Mouse (Mus musculus): ENCODE data around the gene Ldhb. TPM values are rescaled to one million over a fixed set of nuclear protein-coding genes. Genes with fewer than 3 reads are reported as not detected.

Gene Ldhb
- polyA plus RNA-seq, 1 experiment: 157 TPM

- no peak for TF ChIP-seq CTCF (IDR thresholded peaks at IDR 0.05; ENCODE audit: control insufficient read depth, insufficient read depth, insufficient replicate concordance, low read depth, low read length)
- TF ChIP-seq POLR2A (IDR thresholded peaks at IDR 0.05; ENCODE audit: control insufficient read depth, low read depth, low read length): no peak
- no peaks in the 10 kb centered on the region; the same call in 1 of the 2 replicates for H3K4me1 ChIP-seq (ENCODE audit: control insufficient read depth, insufficient read depth, low read length)
- H3K4me3 ChIP-seq (ENCODE audit: control insufficient read depth, low read depth, low read length): no peak overlapping the region
- H3K27me3 ChIP-seq (ENCODE audit: control insufficient read depth, insufficient read depth, low read length): no peaks in the 10 kb centered on the region
- no peaks in the 10 kb centered on the region for H3K36me3 ChIP-seq (ENCODE audit: control insufficient read depth, insufficient read depth, low read length)
- no peak overlapping the region for H3K27ac ChIP-seq (ENCODE audit: control insufficient read depth, insufficient read depth, low read depth, low read length)
Measured at GRCm38 (mm10) chr6:142514912-142515311, 7.2 kb upstream of the Ldhb start.

GRCm38 (mm10) chr6:142512902-142513301 is 5.1 kb upstream of the Ldhb start:
- Histone ChIP-seq H3K36me3 (ENCODE audit: control insufficient read depth, insufficient read depth, low read length) (no peaks in the 10 kb centered on the region), H3K27ac (ENCODE audit: control insufficient read depth, insufficient read depth, low read depth, low read length) (no peak overlapping the region)
- TF ChIP-seq POLR2A (IDR thresholded peaks at IDR 0.05; ENCODE audit: control insufficient read depth, low read depth, low read length) (no peak), CTCF (IDR thresholded peaks at IDR 0.05; ENCODE audit: control insufficient read depth, insufficient read depth, insufficient replicate concordance, low read depth, low read length) (no peak)

GRCm38 (mm10) chr6:142511516-142512135 is 3.9 kb upstream of the Ldhb start:
- no peak for TF ChIP-seq POLR2A (IDR thresholded peaks at IDR 0.05; ENCODE audit: control insufficient read depth, low read depth, low read length)
- no peak for TF ChIP-seq CTCF (IDR thresholded peaks at IDR 0.05; ENCODE audit: control insufficient read depth, insufficient read depth, insufficient replicate concordance, low read depth, low read length)
- H3K27me3 ChIP-seq (ENCODE audit: control insufficient read depth, insufficient read depth, low read length): no peaks in the 10 kb centered on the region
- peaks cover 5% of the 10 kb centered on the region for H3K4me1 ChIP-seq (ENCODE audit: control insufficient read depth, insufficient read depth, low read length)
- H3K4me3 ChIP-seq (ENCODE audit: control insufficient read depth, low read depth, low read length): no peak overlapping the region
- H3K27ac ChIP-seq (ENCODE audit: control insufficient read depth, insufficient read depth, low read depth, low read length): no peak overlapping the region
- no peaks in the 10 kb centered on the region for H3K36me3 ChIP-seq (ENCODE audit: control insufficient read depth, insufficient read depth, low read length)

More at GRCm38 (mm10) chr6:142512902-142513301, 5.1 kb upstream of the Ldhb start:
- no peak overlapping the region for H3K4me3 ChIP-seq (ENCODE audit: control insufficient read depth, low read depth, low read length)
- no peaks in the 10 kb centered on the region for H3K4me1 ChIP-seq (ENCODE audit: control insufficient read depth, insufficient read depth, low read length)
- H3K27me3 ChIP-seq (ENCODE audit: control insufficient read depth, insufficient read depth, low read length): no peaks in the 10 kb centered on the region

- no peak for TF ChIP-seq POLR2A (IDR thresholded peaks at IDR 0.05; ENCODE audit: control insufficient read depth, low read depth, low read length)
- TF ChIP-seq CTCF (IDR thresholded peaks at IDR 0.05; ENCODE audit: control insufficient read depth, insufficient read depth, insufficient replicate concordance, low read depth, low read length): no peak
- Histone ChIP-seq H3K36me3 (ENCODE audit: control insufficient read depth, insufficient read depth, low read length) (no peaks in the 10 kb centered on the region), H3K4me1 (ENCODE audit: control insufficient read depth, insufficient read depth, low read length) (peaks cover 5% of the 10 kb centered on the region), H3K27ac (ENCODE audit: control insufficient read depth, insufficient read depth, low read depth, low read length) (no peak overlapping the region), H3K4me3 (ENCODE audit: control insufficient read depth, low read depth, low read length) (no peak overlapping the region), H3K27me3 (ENCODE audit: control insufficient read depth, insufficient read depth, low read length) (no peaks in the 10 kb centered on the region)
Measured at GRCm38 (mm10) chr6:142508663-142509062, 906 bp upstream of the Ldhb start.

GRCm38 (mm10) chr6:142507033-142507784 is 548 bp downstream of the Ldhb start:
- TF ChIP-seq CTCF (IDR thresholded peaks at IDR 0.05; ENCODE audit: control insufficient read depth, insufficient read depth, insufficient replicate concordance, low read depth, low read length) (no peak), POLR2A (IDR thresholded peaks at IDR 0.05; ENCODE audit: control insufficient read depth, low read depth, low read length) (no peak)
- peak overlapping the region; percentile 88 for H3K4me3 ChIP-seq (ENCODE audit: control insufficient read depth, low read depth, low read length)
- H3K36me3 ChIP-seq (ENCODE audit: control insufficient read depth, insufficient read depth, low read length): no peaks in the 10 kb centered on the region
- no peaks in the 10 kb centered on the region for H3K27me3 ChIP-seq (ENCODE audit: control insufficient read depth, insufficient read depth, low read length)
- peaks cover 5% of the 10 kb centered on the region for H3K4me1 ChIP-seq (ENCODE audit: control insufficient read depth, insufficient read depth, low read length)
- H3K27ac ChIP-seq (ENCODE audit: control insufficient read depth, insufficient read depth, low read depth, low read length): peak overlapping the region; percentile 83

GRCm38 (mm10) chr6:142506338-142507032 is 1.3 kb downstream of the Ldhb start:
- Histone ChIP-seq H3K27me3 (ENCODE audit: control insufficient read depth, insufficient read depth, low read length) (no peaks in the 10 kb centered on the region), H3K36me3 (ENCODE audit: control insufficient read depth, insufficient read depth, low read length) (no peaks in the 10 kb centered on the region), H3K4me1 (ENCODE audit: control insufficient read depth, insufficient read depth, low read length) (peaks cover 5% of the 10 kb centered on the region), H3K4me3 (ENCODE audit: control insufficient read depth, low read depth, low read length) (peak overlapping the region; percentile 88), H3K27ac (ENCODE audit: control insufficient read depth, insufficient read depth, low read depth, low read length) (no peak overlapping the region; the same call in 1 of the 2 replicates)
- TF ChIP-seq POLR2A (IDR thresholded peaks at IDR 0.05; ENCODE audit: control insufficient read depth, low read depth, low read length) (no peak), CTCF (IDR thresholded peaks at IDR 0.05; ENCODE audit: control insufficient read depth, insufficient read depth, insufficient replicate concordance, low read depth, low read length) (no peak)

- TF ChIP-seq POLR2A (IDR thresholded peaks at IDR 0.05; ENCODE audit: control insufficient read depth, low read depth, low read length) (no peak), CTCF (IDR thresholded peaks at IDR 0.05; ENCODE audit: control insufficient read depth, insufficient read depth, insufficient replicate concordance, low read depth, low read length) (no peak)
- H3K36me3 ChIP-seq (ENCODE audit: control insufficient read depth, insufficient read depth, low read length): no peaks in the 10 kb centered on the region
- no peaks in the 10 kb centered on the region for H3K27me3 ChIP-seq (ENCODE audit: control insufficient read depth, insufficient read depth, low read length)
- no peak overlapping the region for H3K4me3 ChIP-seq (ENCODE audit: control insufficient read depth, low read depth, low read length)
- H3K4me1 ChIP-seq (ENCODE audit: control insufficient read depth, insufficient read depth, low read length): peaks cover 5% of the 10 kb centered on the region
- no peak overlapping the region for H3K27ac ChIP-seq (ENCODE audit: control insufficient read depth, insufficient read depth, low read depth, low read length)
Measured at GRCm38 (mm10) chr6:142503601-142504000, 4.2 kb downstream of the Ldhb start.

Data from testis, adult 2 months (tissue).